In the genomic region with DNA sequence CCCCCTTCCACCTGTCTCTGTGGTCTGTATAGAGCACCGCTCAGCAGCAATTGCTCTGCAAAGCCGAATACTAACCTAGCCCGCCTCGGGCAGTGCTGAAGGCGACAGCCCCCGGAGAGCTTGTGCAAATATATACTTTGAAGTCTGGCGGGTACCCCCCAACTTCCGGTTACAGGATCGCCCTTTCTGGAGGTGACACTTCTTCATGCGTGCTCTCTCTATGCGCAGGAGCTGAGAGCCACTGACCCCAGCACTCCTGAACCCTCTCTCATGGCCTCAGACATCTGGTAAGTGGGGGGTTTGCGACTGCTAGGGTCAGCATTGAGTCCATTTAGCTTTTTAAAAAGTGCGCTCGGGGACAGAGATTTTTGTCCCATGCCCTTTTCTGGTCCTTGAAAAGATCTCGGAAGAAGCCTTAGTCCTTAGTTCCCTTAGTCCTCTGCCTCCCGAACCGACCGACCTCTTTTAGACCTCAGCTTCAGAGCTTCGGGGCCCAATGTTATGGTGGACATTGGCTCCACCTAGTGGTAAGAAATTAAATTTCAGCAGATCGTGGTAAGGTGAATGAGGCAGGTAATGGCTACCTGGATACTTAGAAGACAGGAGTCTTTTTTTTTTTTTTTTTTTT, we compare ENCODE assay signal across 8 mouse cellular contexts. TPM values are rescaled to one million over a fixed set of nuclear protein-coding genes. Genes with fewer than 3 reads are reported as not detected.
A peak's percentile ranks its signal among the peaks of the same experiment; 100 is the strongest.
DNase-seq lines count a peak whose midpoint lies in the region; ATAC-seq and TF ChIP-seq lines count a peak whose summit lies in the region.

No protein-coding gene starts in this region.

- under 1% methylated on average over 20 of the region's 20 CpGs for WGBS in intestine, embryonic 15.5 days
- under 1% methylated on average over 20 of the region's 20 CpGs for WGBS in limb, embryonic 10.5 days
- WGBS in midbrain, embryonic 11.5 days = under 1% methylated on average over 20 of the region's 20 CpGs
- 4% methylated on average over 20 of the region's 20 CpGs for WGBS in spleen, adult 2 months

- peak; percentile 71; the same call in 1 of the 2 replicates for TF ChIP-seq CTCF in spleen, adult 2 months (IDR thresholded peaks at IDR 0.05; ENCODE audit: extremely low read depth, insufficient read depth, insufficient read length, insufficient replicate concordance)

- H3K4me2 ChIP-seq in intestine, embryonic 15.5 days (replicated peaks) = peak overlapping the region; percentile 62
- H3K4me2 ChIP-seq in midbrain, embryonic 11.5 days = peak overlapping the region; percentile 50

- H3K9me3 ChIP-seq in intestine, embryonic 15.5 days = no peaks in the 10 kb centered on the region
- no peaks in the 10 kb centered on the region for H3K9me3 ChIP-seq in limb, embryonic 10.5 days (replicated peaks)
- H3K9me3 ChIP-seq in midbrain, embryonic 11.5 days (ENCODE audit: control insufficient read depth, low read length) = no peaks in the 10 kb centered on the region

- peak overlapping the region; percentile 13; the same call in 1 of the 2 replicates for H3K9ac ChIP-seq in intestine, embryonic 15.5 days
- H3K9ac ChIP-seq in midbrain, embryonic 11.5 days (ENCODE audit: low read length) = 0 out of 2 replicates have a peak overlapping the region, but pooled peaks have one; percentile 28

- no peak for TF ChIP-seq POLR2A in spleen, adult 2 months (IDR thresholded peaks at IDR 0.05; ENCODE audit: low read depth, low read length)

- H3K27ac ChIP-seq in intestine, embryonic 15.5 days = no peak overlapping the region
- no peak overlapping the region for H3K27ac ChIP-seq in limb, embryonic 10.5 days
- no peak overlapping the region for H3K27ac ChIP-seq in midbrain, embryonic 11.5 days (ENCODE audit: low read depth, low read length)
- no peak overlapping the region for H3K27ac ChIP-seq in spleen, adult 2 months (ENCODE audit: insufficient read depth, low read length)

- peaks cover 13% of the 10 kb centered on the region for H3K27me3 ChIP-seq in intestine, embryonic 15.5 days (replicated peaks)
- H3K27me3 ChIP-seq in limb, embryonic 10.5 days (ENCODE audit: low read depth, poor library complexity, severe bottlenecking) = peaks cover 46% of the 10 kb centered on the region
- H3K27me3 ChIP-seq in midbrain, embryonic 11.5 days (ENCODE audit: control insufficient read depth, insufficient read depth, low read length) = peaks cover 3% of the 10 kb centered on the region
- H3K27me3 ChIP-seq in spleen, adult 2 months (ENCODE audit: control insufficient read depth, insufficient read depth, low read length) = peaks cover 2% of the 10 kb centered on the region; the same call in 1 of the 2 replicates

- DNase-seq in gastrocnemius, adult 18-20 months (ENCODE audit: low spot score) = peak; percentile 59
- no peak for DNase-seq in gastrocnemius, postnatal 25 days
- DNase-seq in cerebellum, adult 9-10 months = peak; percentile 89
- DNase-seq in gonadal fat pad, adult 2 months (ENCODE audit: low read depth) = peak; percentile 16
- DNase-seq in limb, embryonic 10.5 days (ENCODE audit: low spot score) = peak; percentile 53
- peak; percentile 96 for DNase-seq in midbrain, embryonic 11.5 days (ENCODE audit: low spot score, missing footprints)
- peak; percentile 47 to 54 for DNase-seq in spleen, adult 2 months (ENCODE audit: low read depth in 1 of 2, low spot score in 2 of 2)

- no peaks in the 10 kb centered on the region for H3K36me3 ChIP-seq in intestine, embryonic 15.5 days
- no peaks in the 10 kb centered on the region for H3K36me3 ChIP-seq in limb, embryonic 10.5 days
- H3K36me3 ChIP-seq in midbrain, embryonic 11.5 days (ENCODE audit: control insufficient read depth, insufficient read depth, low read length) = no peaks in the 10 kb centered on the region
- H3K36me3 ChIP-seq in spleen, adult 2 months (ENCODE audit: control insufficient read depth, insufficient read depth, low read length) = no peaks in the 10 kb centered on the region

- H3K4me3 ChIP-seq in intestine, embryonic 15.5 days (replicated peaks) = peak overlapping the region; percentile 22
- peak overlapping the region; percentile 41 for H3K4me3 ChIP-seq in limb, embryonic 10.5 days
- H3K4me3 ChIP-seq in midbrain, embryonic 11.5 days (ENCODE audit: low read depth, low read length) = peak overlapping the region; percentile 21; the same call in 1 of the 2 replicates
- peak overlapping the region; percentile 30 for H3K4me3 ChIP-seq in spleen, adult 2 months (ENCODE audit: extremely low read depth, insufficient read depth, insufficient read length)

- peak; percentile 89 for ATAC-seq in intestine, embryonic 15.5 days
- ATAC-seq in midbrain, embryonic 11.5 days (ENCODE audit: low FRiP score) = peak; percentile 77

- H3K4me1 ChIP-seq in intestine, embryonic 15.5 days (replicated peaks) = no peaks in the 10 kb centered on the region
- H3K4me1 ChIP-seq in limb, embryonic 10.5 days = peaks cover 28% of the 10 kb centered on the region
- H3K4me1 ChIP-seq in midbrain, embryonic 11.5 days (ENCODE audit: control insufficient read depth, insufficient read depth, low read length) = peaks cover 3% of the 10 kb centered on the region; the same call in 1 of the 2 replicates
- peaks cover 9% of the 10 kb centered on the region; the same call in 1 of the 2 replicates for H3K4me1 ChIP-seq in spleen, adult 2 months (ENCODE audit: control insufficient read depth, insufficient read depth, insufficient read length)

RNA-seq across cellular contexts. Expression of a gene that starts 8.1 kb away (rescaled TPM):
- under 1 TPM; 0.24 to 0.34 TPM for total RNA-seq in gastrocnemius, adult 18-20 months (2021)
- under 1 TPM; 0.15 to 0.32 TPM for total RNA-seq in gastrocnemius, postnatal 25 days (2021)
- 0.32 and 1.1 TPM in 2 replicates for polyA plus RNA-seq in gonadal fat pad, adult 2 months (2012; rRNA removed)
- polyA plus RNA-seq in intestine, embryonic 15.5 days (2015; fragmentation: Nextera tagmentation; extraction: Ambion mirVana) = 9.3 and 22.1 TPM in 2 replicates
- 0.26 TPM in 1 of 2 replicates, not detected in the other for polyA plus RNA-seq in limb, embryonic 10.5 days (2016; fragmentation: Nextera tagmentation; extraction: Ambion mirVana)
- polyA plus RNA-seq in midbrain, embryonic 11.5 days (2014; fragmentation: Nextera tagmentation; extraction: Ambion mirVana) = 0.12 TPM in 1 of 2 replicates, not detected in the other
- polyA plus RNA-seq in spleen, adult 2 months (2012; rRNA removed) = 0.52 and 0.67 TPM in 2 replicates

RNA-seq across cellular contexts. Expression of a gene that starts 58.2 kb away (rescaled TPM):
- total RNA-seq in gastrocnemius, adult 18-20 months (2021) = 10 to 100 TPM; 10.6 to 13.0 TPM
- 1 to 10 TPM; 8.8 to 9.8 TPM for total RNA-seq in gastrocnemius, postnatal 25 days (2021)
- 32.3 and 32.5 TPM in 2 replicates for polyA plus RNA-seq in gonadal fat pad, adult 2 months (2012; rRNA removed)
- 0.58 and 0.89 TPM in 2 replicates for polyA plus RNA-seq in intestine, embryonic 15.5 days (2015; fragmentation: Nextera tagmentation; extraction: Ambion mirVana)
- 0.20 and 0.26 TPM in 2 replicates for polyA plus RNA-seq in limb, embryonic 10.5 days (2016; fragmentation: Nextera tagmentation; extraction: Ambion mirVana)
- polyA plus RNA-seq in midbrain, embryonic 11.5 days (2014; fragmentation: Nextera tagmentation; extraction: Ambion mirVana) = 0.78 and 1.0 TPM in 2 replicates
- 26.1 and 35.7 TPM in 2 replicates for polyA plus RNA-seq in spleen, adult 2 months (2012; rRNA removed)

Comparison
In these comparisons a context has a peak if more than half of its experiments do, and no peak if none do; other contexts are left out.
1. RNA of a gene that starts 58.2 kb away (polyA plus RNA-seq): 32.3 to 32.5 TPM in gonadal fat pad, adult 2 months and 26.1 to 35.7 TPM in spleen, adult 2 months; 0.58 to 0.89 TPM in intestine, embryonic 15.5 days, 0.78 to 1.0 TPM in midbrain, embryonic 11.5 days and 0.20 to 0.26 TPM in limb, embryonic 10.5 days; every median in the first group is over 10 times any median in the second.
2. Peak in every context shown above with its lines, with median percentiles within 50 percentile points of each other: H3K4me3 ChIP-seq.